Mouse (Mus musculus) bone marrow, adult 2 months (tissue): Measurements from ENCODE around the gene Adgrg1.

Source experiments
- CTCF ChIP-seq: fragments of 200-500 bp; IDR thresholded peaks from 2 replicates; pipeline ENCODE4 v1.5.1; 2011; ENCODE audit warnings: low read length, control low read depth; ENCODE audit not compliant: control insufficient read depth, insufficient read depth
- POLR2A ChIP-seq: fragments of 200-500 bp; IDR thresholded peaks from 2 replicates; pipeline ENCODE4 v1.6.1; 2011; ENCODE audit warnings: low read depth, mild to moderate bottlenecking, control low read depth, low read length, borderline replicate concordance; ENCODE audit not compliant: control insufficient read depth

DNA sequence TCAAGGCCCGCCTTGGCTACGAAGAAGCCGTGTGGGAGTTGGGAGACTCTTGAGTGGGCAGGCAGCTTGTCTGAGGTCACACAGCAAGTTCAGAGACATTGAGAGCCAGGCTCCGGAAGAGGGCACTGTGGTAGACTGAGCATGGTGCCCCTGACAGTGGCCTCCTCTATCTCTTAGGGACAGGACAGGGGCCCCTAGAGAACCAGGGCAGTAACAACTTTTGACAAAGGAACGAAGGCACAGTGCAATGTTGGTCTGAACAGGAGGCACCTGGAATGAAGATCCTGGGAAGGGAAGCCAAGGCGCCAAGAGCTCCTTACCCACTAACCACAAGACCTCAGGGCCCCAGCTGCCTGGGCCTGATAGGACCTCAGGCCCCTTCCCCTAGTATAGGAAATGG is 10.5 kb downstream of the Adgrg1 start:
- TF ChIP-seq CTCF (peak; percentile 50; the same call in 1 of the 2 replicates), POLR2A (0 out of 2 replicates have a peak, but pooled peaks have one; percentile 5)
